Mouse (Mus musculus) left cerebral cortex, adult 2 months (tissue): ENCODE data around the gene Adora3. TPM values are rescaled to one million over a fixed set of nuclear protein-coding genes. Genes with fewer than 3 reads are reported as not detected.
"Not testable (repeated sequence)": the region's sequence is repeated elsewhere in the genome, so short reads cannot be mapped to it uniquely, and the experiment has no call there.

Experiments used
- DNase-seq, 2 experiments: peaks; one replicate each; pipeline ENCODE4 v3.0.0; 2021 to 2022; ENCODE audit warnings: low spot score in 2 of 2, mixed read lengths in 1 of 2; ENCODE audit errors: extremely low spot score in 1 of 2
- H3K27ac ChIP-seq: fragments of 200-600 bp; 2 replicates; pipeline ENCODE4 v1.8.1; 2022
- H3K4me3 ChIP-seq: fragments of 200-600 bp; 2 replicates; pipeline ENCODE4 v1.8.1; 2022
- CTCF ChIP-seq: fragments of 200-600 bp; IDR thresholded peaks from 2 replicates; pipeline ENCODE4 v1.8.1; 2022; ENCODE audit warnings: antibody characterized with exemption, mild to moderate bottlenecking, moderate library complexity
- intact Hi-C: fragments of 180-260 bp; cut with DNase I; formaldehyde crosslinking; loops from one replicate; pipeline ENCODE4 v1.15.1; 2025
- total RNA-seq, 2 experiments: library from RNA; stranded (reverse); gene quantifications; 2 replicates each; pipeline ENCODE4 v1.2.3; 2021

The Adora3 gene
- total RNA-seq, 2 experiments from 2014 or later: 0.66 to 1.1 TPM

DNA sequence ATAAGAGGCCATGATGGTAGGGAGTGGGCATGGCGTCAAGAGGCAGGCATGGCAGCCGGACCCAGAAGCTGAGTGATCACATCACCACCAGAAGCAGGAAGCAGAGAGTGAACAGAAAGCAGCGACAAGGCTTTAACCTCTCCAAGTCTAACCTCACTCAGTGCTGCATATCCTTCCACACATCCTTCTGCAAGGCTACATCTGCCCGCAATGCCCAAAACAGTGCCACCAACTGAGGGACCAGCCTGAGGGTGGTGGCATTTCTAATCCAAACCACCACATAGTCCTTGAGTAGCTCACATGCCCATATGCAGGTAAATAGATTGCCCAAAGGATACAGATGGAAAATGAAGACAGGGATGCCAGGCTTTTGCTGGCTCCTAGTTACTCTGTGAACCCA lies 38.3 kb downstream of the Adora3 start:
- no peak for DNase-seq
- Histone ChIP-seq H3K4me3 (no peak overlapping the region), H3K27ac (no peak overlapping the region)
- intact Hi-C loops: no loop called here
- TF ChIP-seq CTCF: no peak

DNA sequence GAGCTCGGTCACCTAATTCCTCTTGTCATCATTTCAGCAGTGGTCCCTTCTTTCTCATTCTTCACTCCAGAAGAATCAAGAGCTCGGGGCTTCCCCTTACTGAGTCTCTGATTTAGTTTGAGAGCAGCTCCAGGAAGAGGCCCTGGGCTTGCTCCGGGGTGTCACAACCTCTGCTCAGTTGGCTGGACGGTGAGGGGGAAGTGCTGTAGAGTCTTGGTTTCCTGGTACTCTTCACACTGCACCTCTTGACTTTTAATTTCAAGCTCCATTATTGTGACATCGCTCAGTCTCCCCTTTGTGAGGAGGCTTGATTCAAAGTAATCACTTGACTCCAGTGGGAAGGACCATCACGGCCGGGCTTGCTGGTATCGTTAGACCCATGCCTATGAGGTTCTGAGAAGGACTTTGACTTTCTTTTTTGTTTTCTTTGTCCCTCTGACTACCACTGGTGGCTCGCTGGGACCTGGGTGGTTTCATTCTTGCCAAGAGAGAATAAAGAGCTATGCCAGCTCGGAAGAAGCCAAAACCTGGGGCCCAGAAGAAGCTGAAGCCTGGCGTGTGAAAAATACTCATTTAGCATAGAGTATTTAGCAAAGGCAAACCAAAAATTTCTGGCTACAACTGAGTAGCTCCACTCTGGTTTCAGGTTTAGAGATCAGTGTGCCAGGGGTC lies 40.0 kb downstream of the Adora3 start:
- no peak for TF ChIP-seq CTCF
- H3K27ac ChIP-seq: no peak overlapping the region
- intact Hi-C loops: no loop called here
- H3K4me3 ChIP-seq: no peak overlapping the region
- no peak for DNase-seq

- intact Hi-C loops: no loop called here
- H3K4me3 ChIP-seq: no peak overlapping the region
- no peak for TF ChIP-seq CTCF
- no peak overlapping the region for H3K27ac ChIP-seq
- no peak for DNase-seq
Observed at GRCm38 (mm10) chr3:105912097-105912880, 41.6 kb downstream of the Adora3 start.

- no peak overlapping the region for H3K4me3 ChIP-seq
- DNase-seq: no peak
- no peak overlapping the region for H3K27ac ChIP-seq
- intact Hi-C loops: no loop called here
- no peak for TF ChIP-seq CTCF
Observed at GRCm38 (mm10) chr3:105913839-105914681, 43.4 kb downstream of the Adora3 start.

GRCm38 (mm10) chr3:105915281-105915680 lies 44.6 kb downstream of the Adora3 start:
- DNase-seq: no peak
- intact Hi-C loops: no loop called here
- Histone ChIP-seq H3K27ac (no peak overlapping the region), H3K4me3 (no peak overlapping the region)
- TF ChIP-seq CTCF: no peak

- H3K27ac ChIP-seq, H3K4me3 ChIP-seq, DNase-seq, intact Hi-C loops: not testable (repeated sequence)
Observed at GRCm38 (mm10) chr3:105916455-105916854, 45.8 kb downstream of the Adora3 start.

GRCm38 (mm10) chr3:105917656-105918354 lies 47.1 kb downstream of the Adora3 start:
- Histone ChIP-seq H3K27ac (no peak overlapping the region), H3K4me3 (no peak overlapping the region)
- no peak for DNase-seq
- no peak for TF ChIP-seq CTCF
- intact Hi-C loops: no loop called here

DNA sequence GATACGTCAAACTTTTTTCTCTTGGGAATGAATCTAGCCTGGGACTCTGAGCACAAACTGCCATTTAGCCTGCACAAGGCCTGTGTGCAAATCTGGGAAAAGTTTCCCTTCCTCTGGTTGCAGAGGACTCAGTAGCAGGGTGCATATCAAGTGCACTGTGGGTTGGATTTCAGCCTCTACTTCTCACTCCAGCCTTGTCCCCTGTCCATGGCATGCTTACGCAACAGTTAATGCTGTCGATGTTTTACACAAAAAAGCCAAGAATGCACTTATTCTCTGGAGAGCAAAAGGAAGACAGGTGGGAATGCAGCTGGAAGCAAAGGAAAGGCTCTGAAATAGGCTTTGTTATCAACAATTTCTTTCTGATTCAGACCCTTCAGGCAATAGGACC lies 47.7 kb downstream of the Adora3 start:
- H3K4me3 ChIP-seq: no peak overlapping the region
- intact Hi-C loops: no loop called here
- no peak for TF ChIP-seq CTCF
- DNase-seq: no peak
- H3K27ac ChIP-seq: no peak overlapping the region

GRCm38 (mm10) chr3:105920743-105921142 lies 50.1 kb downstream of the Adora3 start:
- intact Hi-C loops, H3K27ac ChIP-seq, H3K4me3 ChIP-seq, DNase-seq: not testable (repeated sequence)

DNA sequence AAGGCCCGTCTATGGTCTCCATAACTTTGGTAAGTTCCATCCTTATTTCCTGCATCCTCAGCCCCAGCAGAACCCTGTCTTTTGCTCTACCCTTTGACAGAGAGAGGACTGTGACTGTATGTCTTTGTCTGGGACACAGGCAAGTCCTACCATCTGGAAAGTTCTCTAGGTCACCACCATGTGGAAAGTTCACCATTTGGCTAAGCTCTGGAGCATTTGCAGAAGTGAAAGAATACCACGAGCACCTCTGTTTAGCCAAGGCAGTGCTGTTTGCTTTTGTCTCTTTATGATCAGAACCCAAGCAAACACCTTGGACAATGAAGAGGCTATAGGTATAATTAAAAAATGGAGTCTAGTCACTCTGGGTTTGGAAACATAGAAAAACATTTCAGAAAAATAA lies 51.3 kb downstream of the Adora3 start:
- no peak for DNase-seq
- no peak overlapping the region for H3K27ac ChIP-seq
- no peak overlapping the region for H3K4me3 ChIP-seq
- intact Hi-C loops: no loop called here
- no peak for TF ChIP-seq CTCF

GRCm38 (mm10) chr3:105924616-105925015 lies 54.0 kb downstream of the Adora3 start:
- intact Hi-C loops: no loop called here
- no peak for DNase-seq
- H3K27ac ChIP-seq: no peak overlapping the region
- H3K4me3 ChIP-seq: no peak overlapping the region
- TF ChIP-seq CTCF: no peak
